Mouse (Mus musculus): ENCODE measurements around the gene Xab2. TPM values are rescaled to one million over a fixed set of nuclear protein-coding genes. Genes with fewer than 3 reads are reported as not detected.

Xab2 gene
- total RNA-seq, 1 experiment: 76.0 TPM

DNA sequence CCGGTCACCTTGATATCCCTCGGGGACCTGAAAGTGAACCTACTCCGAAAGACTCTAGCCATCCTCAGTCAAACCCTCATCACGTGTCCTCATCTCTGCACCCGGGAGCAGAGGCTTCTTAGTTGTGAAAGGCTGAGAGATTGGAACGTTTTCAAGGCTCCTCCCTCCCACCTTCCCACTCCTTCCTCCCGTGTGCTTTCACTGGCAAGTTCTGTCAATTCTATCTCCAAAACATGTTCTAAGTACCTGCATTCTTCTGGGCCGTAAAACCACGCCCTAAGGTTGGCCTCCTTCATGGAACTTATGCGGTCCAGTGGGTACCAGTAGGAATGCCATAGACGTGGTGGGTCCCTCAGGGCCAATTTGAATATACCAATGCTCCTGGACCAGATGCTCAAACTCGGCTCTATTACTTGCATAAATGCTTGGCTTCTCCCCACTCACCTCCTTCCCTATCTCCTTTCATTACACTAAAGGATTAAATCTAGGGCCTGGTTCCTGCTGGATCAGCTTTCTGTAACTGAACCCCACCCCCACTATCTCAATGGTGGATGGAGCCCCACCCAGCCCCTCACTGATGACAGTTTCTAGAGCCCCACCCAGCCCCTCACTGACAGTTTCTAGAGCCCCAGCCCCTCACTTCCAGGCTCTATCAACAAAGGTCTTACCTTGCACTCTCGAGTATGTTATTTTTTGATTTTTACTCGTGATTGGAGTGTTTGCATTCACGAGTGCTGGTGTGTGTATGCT is 44.7 kb downstream of the Xab2 start:
- Histone ChIP-seq H3K27ac (ENCODE audit: insufficient read depth, low read depth, low read length, poor library complexity, severe bottlenecking) (peak overlapping the region; percentile 35; the same call in 1 of the 2 replicates), H3K9ac (ENCODE audit: insufficient read depth, low read depth, low read length, poor library complexity, severe bottlenecking) (no peak overlapping the region), H3K36me3 (ENCODE audit: control insufficient read depth, insufficient read depth, low read length, poor library complexity, severe bottlenecking) (peaks cover 2% of the 10 kb centered on the region; the same call in 1 of the 2 replicates), H3K4me3 (ENCODE audit: insufficient read depth in 1 of 2, low read depth in 1 of 2, low read length in 2 of 2, poor library complexity in 1 of 2, severe bottlenecking in 1 of 2) (peak overlapping the region; percentile 14 to 24; a peak in 2 of 4 replicates), H3K9me3 (ENCODE audit: control insufficient read depth, insufficient read depth, low read depth, low read length) (no peaks in the 10 kb centered on the region), H3K4me1 (ENCODE audit: control insufficient read depth in 2 of 2, insufficient read depth in 2 of 2, low read length in 2 of 2, poor library complexity in 1 of 2) (peaks cover 18 to 26% of the 10 kb centered on the region in 2 experiments)
- no peak for DNase-seq (ENCODE audit: low read depth, low spot score)
- TF ChIP-seq ZNF384 (IDR thresholded peaks at IDR 0.05; ENCODE audit: low read depth, low read length) (no peak), MAFK (IDR thresholded peaks at IDR 0.05; ENCODE audit: insufficient read depth, low read depth, low read length) (0 out of 2 replicates have a peak, but pooled peaks have one; percentile 50)
- in situ Hi-C loops (cut with MboI; ENCODE audit: low sequenced_read_pairs in 2 of 2, unreplicated experiment in 2 of 2): no loop called here

DNA sequence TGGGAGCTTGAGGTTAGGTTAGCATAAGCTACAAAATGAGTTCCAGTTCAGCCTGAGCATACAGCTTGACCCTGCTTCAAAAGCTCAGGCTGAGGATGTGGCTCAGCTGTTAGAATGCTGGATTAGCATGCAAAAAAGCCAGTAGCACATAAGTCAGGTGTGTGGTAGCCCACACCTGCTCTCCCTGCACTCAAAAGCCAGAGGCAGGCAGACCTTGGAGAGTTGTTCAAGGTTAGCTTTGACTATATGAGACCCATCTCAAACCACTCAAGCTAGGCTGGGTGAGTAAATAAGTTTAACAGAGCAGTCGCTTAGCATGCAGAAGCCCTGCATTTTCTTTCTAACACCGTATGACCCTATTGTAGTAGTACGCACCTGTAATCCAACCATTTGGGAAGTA is 46.6 kb downstream of the Xab2 start:
- Histone ChIP-seq H3K9ac (ENCODE audit: insufficient read depth, low read depth, low read length, poor library complexity, severe bottlenecking) (no peak overlapping the region), H3K36me3 (ENCODE audit: control insufficient read depth, insufficient read depth, low read length, poor library complexity, severe bottlenecking) (no peaks in the 10 kb centered on the region; the same call in 1 of the 2 replicates), H3K4me3 (ENCODE audit: insufficient read depth in 1 of 2, low read depth in 1 of 2, low read length in 2 of 2, poor library complexity in 1 of 2, severe bottlenecking in 1 of 2) (no peak overlapping the region), H3K4me1 (ENCODE audit: control insufficient read depth in 2 of 2, insufficient read depth in 2 of 2, low read length in 2 of 2, poor library complexity in 1 of 2) (peaks cover 18 to 22% of the 10 kb centered on the region in 2 experiments), H3K27ac (ENCODE audit: insufficient read depth, low read depth, low read length, poor library complexity, severe bottlenecking) (peak overlapping the region; percentile 76; the same call in 1 of the 2 replicates), H3K9me3 (ENCODE audit: control insufficient read depth, insufficient read depth, low read depth, low read length) (no peaks in the 10 kb centered on the region)
- in situ Hi-C loops (cut with MboI; ENCODE audit: low sequenced_read_pairs in 2 of 2, unreplicated experiment in 2 of 2): no loop called here
- no peak for DNase-seq (ENCODE audit: low read depth, low spot score)
- TF ChIP-seq MAFK (IDR thresholded peaks at IDR 0.05; ENCODE audit: insufficient read depth, low read depth, low read length): no peak
- TF ChIP-seq ZNF384 (IDR thresholded peaks at IDR 0.05; ENCODE audit: low read depth, low read length): peak; percentile 79; the same call in 1 of the 2 replicates

DNA sequence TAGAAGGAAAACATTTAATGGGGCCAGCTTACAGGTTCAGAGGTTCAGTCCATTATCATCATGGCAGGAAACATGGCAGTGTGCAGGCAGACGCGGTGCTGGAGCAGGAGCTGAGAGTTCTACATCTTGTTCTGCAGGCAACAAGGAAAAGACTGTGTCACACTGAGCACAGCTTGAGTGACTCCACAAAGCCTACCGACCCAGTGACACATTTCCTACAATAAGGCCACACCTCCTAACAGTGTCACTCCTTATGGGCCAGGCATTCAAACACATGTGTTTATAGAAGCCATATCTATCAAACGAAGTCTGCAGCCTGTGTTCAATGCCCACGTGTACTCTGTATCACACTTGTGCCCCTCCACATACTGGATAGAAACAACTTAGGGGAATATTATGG is 51.3 kb downstream of the Xab2 start:
- H3K36me3 ChIP-seq (ENCODE audit: control insufficient read depth, insufficient read depth, low read length, poor library complexity, severe bottlenecking): no peaks in the 10 kb centered on the region; the same call in 1 of the 2 replicates
- DNase-seq (ENCODE audit: low read depth, low spot score): no peak
- TF ChIP-seq CHD2 (IDR thresholded peaks at IDR 0.05; ENCODE audit: low read depth, low read length) (no peak), MAFK (IDR thresholded peaks at IDR 0.05; ENCODE audit: insufficient read depth, low read depth, low read length) (no peak), ZNF384 (IDR thresholded peaks at IDR 0.05; ENCODE audit: low read depth, low read length) (no peak), ZC3H11A (IDR thresholded peaks at IDR 0.05; ENCODE audit: borderline replicate concordance, low read depth, low read length) (no peak), HCFC1 (IDR thresholded peaks at IDR 0.05; ENCODE audit: borderline replicate concordance, insufficient read depth, low read length) (no peak)
- 0 out of 4 replicates have a peak overlapping the region, but pooled peaks of 1 of the 2 experiments have one; percentile 7 for H3K4me3 ChIP-seq (ENCODE audit: insufficient read depth in 1 of 2, low read depth in 1 of 2, low read length in 2 of 2, poor library complexity in 1 of 2, severe bottlenecking in 1 of 2)
- H3K4me1 ChIP-seq (ENCODE audit: control insufficient read depth in 2 of 2, insufficient read depth in 2 of 2, low read length in 2 of 2, poor library complexity in 1 of 2): peaks cover 23% of the 10 kb centered on the region in 2 experiments
- H3K27ac ChIP-seq (ENCODE audit: insufficient read depth, low read depth, low read length, poor library complexity, severe bottlenecking): no peak overlapping the region
- no peak overlapping the region for H3K9ac ChIP-seq (ENCODE audit: insufficient read depth, low read depth, low read length, poor library complexity, severe bottlenecking)
- H3K9me3 ChIP-seq (ENCODE audit: control insufficient read depth, insufficient read depth, low read depth, low read length): no peaks in the 10 kb centered on the region
- in situ Hi-C loops (cut with MboI; ENCODE audit: low sequenced_read_pairs in 2 of 2, unreplicated experiment in 2 of 2): no loop called here

DNA sequence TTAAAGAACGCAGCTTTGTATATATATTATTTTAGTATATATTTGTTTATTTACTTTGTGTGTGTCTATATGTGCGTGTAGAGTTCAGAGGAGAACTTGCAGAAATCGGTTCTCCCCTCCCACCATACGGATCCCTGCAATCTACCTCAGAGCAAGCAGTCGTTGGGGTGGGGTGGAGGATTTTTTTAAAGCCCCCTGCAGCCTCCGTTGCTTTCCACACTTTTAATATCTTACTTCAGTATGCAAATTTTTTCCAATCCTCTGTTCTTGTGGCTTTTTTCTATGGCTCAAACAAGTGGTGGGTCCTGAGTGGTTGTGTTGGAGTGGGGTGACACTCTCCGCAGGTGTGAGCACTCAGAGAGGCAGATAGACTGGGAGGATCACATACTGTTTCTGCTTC is 52.7 kb downstream of the Xab2 start:
- Histone ChIP-seq H3K4me1 (ENCODE audit: control insufficient read depth in 2 of 2, insufficient read depth in 2 of 2, low read length in 2 of 2, poor library complexity in 1 of 2) (peaks cover 13 to 21% of the 10 kb centered on the region in 2 experiments), H3K9me3 (ENCODE audit: control insufficient read depth, insufficient read depth, low read depth, low read length) (no peaks in the 10 kb centered on the region), H3K4me3 (ENCODE audit: insufficient read depth in 1 of 2, low read depth in 1 of 2, low read length in 2 of 2, poor library complexity in 1 of 2, severe bottlenecking in 1 of 2) (peak overlapping the region; percentile 75 to 80), H3K9ac (ENCODE audit: insufficient read depth, low read depth, low read length, poor library complexity, severe bottlenecking) (peak overlapping the region; percentile 85), H3K36me3 (ENCODE audit: control insufficient read depth, insufficient read depth, low read length, poor library complexity, severe bottlenecking) (no peaks in the 10 kb centered on the region; the same call in 1 of the 2 replicates), H3K27ac (ENCODE audit: insufficient read depth, low read depth, low read length, poor library complexity, severe bottlenecking) (peak overlapping the region; percentile 99)
- TF ChIP-seq ZC3H11A (IDR thresholded peaks at IDR 0.05; ENCODE audit: borderline replicate concordance, low read depth, low read length): no peak
- no peak for TF ChIP-seq CHD2 (IDR thresholded peaks at IDR 0.05; ENCODE audit: low read depth, low read length)
- TF ChIP-seq HCFC1 (IDR thresholded peaks at IDR 0.05; ENCODE audit: borderline replicate concordance, insufficient read depth, low read length): no peak
- TF ChIP-seq MAFK (IDR thresholded peaks at IDR 0.05; ENCODE audit: insufficient read depth, low read depth, low read length): no peak
- TF ChIP-seq ZNF384 (IDR thresholded peaks at IDR 0.05; ENCODE audit: low read depth, low read length): no peak
- in situ Hi-C loops (cut with MboI; ENCODE audit: low sequenced_read_pairs in 2 of 2, unreplicated experiment in 2 of 2): no loop called here
- no peak for DNase-seq (ENCODE audit: low read depth, low spot score)
